In the genomic region with DNA sequence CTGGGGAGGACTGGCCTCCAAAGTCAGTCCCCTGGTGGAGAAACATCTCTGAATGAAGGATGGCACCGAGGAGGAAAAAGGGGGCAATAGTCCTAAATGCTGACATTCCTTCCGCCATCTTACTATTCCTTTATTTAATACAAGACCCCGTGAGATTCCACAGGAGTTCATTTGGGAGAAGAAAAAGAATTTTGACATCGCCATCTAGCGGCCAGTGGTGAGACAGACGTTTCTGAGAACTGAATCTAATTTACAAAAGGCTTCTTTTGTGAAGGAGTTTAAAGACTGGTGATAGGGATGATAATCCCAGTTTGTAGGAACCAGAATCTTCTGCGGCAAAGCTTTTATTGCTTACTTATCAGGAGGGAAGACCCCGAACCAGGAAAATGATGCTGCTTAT, we compare ENCODE assay signal across 8 mouse cellular contexts.
DNase-seq lines count a peak whose midpoint lies in the region; ATAC-seq and TF ChIP-seq lines count a peak whose summit lies in the region.
"Not testable (repeated sequence)": the region's sequence is repeated elsewhere in the genome, so short reads cannot be mapped to it uniquely, and the experiment has no call there.

No protein-coding gene starts in this region.

- TF ChIP-seq POLR2A in heart, adult 2 months (IDR thresholded peaks at IDR 0.05; ENCODE audit: insufficient read depth, low read depth, low read length): not testable (repeated sequence)

- H3K27me3 ChIP-seq in heart, adult 2 months (ENCODE audit: control insufficient read depth, insufficient read depth, low read length); lung, postnatal 0 days (replicated peaks; ENCODE audit: insufficient read depth, low read length): not testable (repeated sequence)

- H3K9me3 ChIP-seq in ES-E14 (ENCODE audit: control insufficient read depth, insufficient read depth, low read depth, low read length); lung, postnatal 0 days (ENCODE audit: low read length): not testable (repeated sequence)

- not testable (repeated sequence) for H3K27ac ChIP-seq in ES-E14 (ENCODE audit: insufficient read depth, low read depth, low read length, poor library complexity, severe bottlenecking); heart, adult 2 months; lung, postnatal 0 days (ENCODE audit: low read length)

- H3K4me3 ChIP-seq in ES-E14 (ENCODE audit: insufficient read depth in 1 of 2, low read depth in 1 of 2, low read length in 2 of 2, poor library complexity in 1 of 2, severe bottlenecking in 1 of 2); heart, adult 2 months; lung, postnatal 0 days (ENCODE audit: low read depth, low read length): not testable (repeated sequence)

- H3K36me3 ChIP-seq in ES-E14 (ENCODE audit: control insufficient read depth, insufficient read depth, low read length, poor library complexity, severe bottlenecking); heart, adult 2 months (ENCODE audit: control insufficient read depth, insufficient read depth, low read length); lung, postnatal 0 days (ENCODE audit: insufficient read depth, low read length): not testable (repeated sequence)

- peak; percentile 62 for TF ChIP-seq CTCF in heart, adult 2 months (IDR thresholded peaks at IDR 0.05)
- TF ChIP-seq CTCF in lung, postnatal 0 days (IDR thresholded peaks at IDR 0.05): peak; percentile 53

- intact Hi-C loops in heart, adult 2 months (cut with DNase I): not testable (repeated sequence)

- not testable (repeated sequence) for H3K79me2 ChIP-seq in heart, adult 2 months (replicated peaks; ENCODE audit: control insufficient read depth, insufficient read depth, low read length)

- H3K9ac ChIP-seq in ES-E14 (ENCODE audit: insufficient read depth, low read depth, low read length, poor library complexity, severe bottlenecking); heart, adult 2 months (ENCODE audit: low read depth, low read length); lung, postnatal 0 days (replicated peaks; ENCODE audit: low read depth): not testable (repeated sequence)

- not testable (repeated sequence) for H3K4me2 ChIP-seq in lung, postnatal 0 days (replicated peaks; ENCODE audit: low read depth, low read length)

- ATAC-seq in lung, postnatal 0 days: not testable (repeated sequence)

- in situ Hi-C loops in ES-E14 (cut with MboI; ENCODE audit: low sequenced_read_pairs in 2 of 2, unreplicated experiment in 2 of 2): not testable (repeated sequence)

- WGBS in heart, adult 2 months: 65% methylated on average over 8 of the region's 8 CpGs
- WGBS in lung, postnatal 0 days: 60% methylated on average over 8 of the region's 8 CpGs

- TF ChIP-seq EP300 in heart, adult 2 months (IDR thresholded peaks at IDR 0.05; ENCODE audit: insufficient read depth, low read depth, low read length); lung, postnatal 0 days (IDR thresholded peaks at IDR 0.05): not testable (repeated sequence)

- H3K4me1 ChIP-seq in ES-E14 (ENCODE audit: control insufficient read depth in 2 of 2, insufficient read depth in 2 of 2, low read length in 2 of 2, poor library complexity in 1 of 2); heart, adult 2 months (ENCODE audit: control insufficient read depth, insufficient read depth, low read length); lung, postnatal 0 days (ENCODE audit: insufficient read depth, low read depth, low read length): not testable (repeated sequence)

- peak; percentile 39 for DNase-seq in 416B (ENCODE audit: low read depth)
- DNase-seq in ES-E14 (ENCODE audit: low read depth, low spot score): peak; percentile 81
- peak; percentile 87 for DNase-seq in ZHBTc4 (ENCODE audit: low read depth, low spot score)
- DNase-seq in embryo, embryonic 11 days: peak; percentile 2
- DNase-seq in heart, adult 2 months: not testable (repeated sequence)
- DNase-seq in kidney, postnatal 4 days: peak; percentile 12 to 21
- DNase-seq in lung, postnatal 0 days (ENCODE audit: low spot score): peak; percentile 4
- peak; percentile 2 for DNase-seq in retina, postnatal 1 day
